Mouse (Mus musculus): Measurements from ENCODE around the gene Lipt1.

DNA sequence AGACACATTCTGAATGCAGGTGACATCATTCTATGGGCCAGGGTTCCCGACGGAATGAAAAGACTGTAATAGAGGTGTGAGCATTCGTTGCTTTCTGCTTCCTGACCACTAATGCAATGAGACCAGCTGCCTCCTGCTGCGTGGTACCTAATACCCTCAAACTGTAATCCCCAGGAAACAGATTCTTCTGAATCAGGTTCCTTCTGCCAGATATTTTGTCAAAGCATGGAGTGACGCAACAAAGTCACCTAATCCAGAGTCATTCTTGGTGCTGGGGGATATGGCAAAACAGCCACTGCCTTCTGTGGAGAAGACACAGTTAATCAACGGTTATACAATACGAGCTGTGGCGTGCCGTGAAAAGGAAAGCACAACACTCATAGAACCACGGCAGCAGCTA is 2.9 kb upstream of the Lipt1 start:
- TF ChIP-seq CTCF (IDR thresholded peaks at IDR 0.05): no peak
- no peak for TF ChIP-seq EP300 (IDR thresholded peaks at IDR 0.05)

Measured in lung, postnatal 0 days (tissue).